ENCODE assay signal across 20 mouse cellular contexts in genomic region chr16:26723952-26724747, GRCm38 (mm10).
DNase-seq lines count a peak whose midpoint lies in the region; ATAC-seq and TF ChIP-seq lines count a peak whose summit lies in the region.
"Had no signal": no experiment of that assay in that cellular context is flagged by ENCODE, and none has a peak within 500 bp of the region (broad histone marks: within the 10 kb centered on the region; RNA-seq: fewer than 3 reads in every experiment).

No protein-coding gene starts in this region.

- no peak for TF ChIP-seq POLR2A in liver, adult 2 months (IDR thresholded peaks at IDR 0.05; ENCODE audit: extremely low read depth, insufficient read depth, low read length)
- TF ChIP-seq POLR2A in heart, adult 2 months (IDR thresholded peaks at IDR 0.05; ENCODE audit: insufficient read depth, low read depth, low read length), result no peak

- H3K9me3 ChIP-seq in liver, embryonic 11.5 days (ENCODE audit: control insufficient read depth, low read length), result no peaks in the 10 kb centered on the region
- H3K9me3 ChIP-seq in embryonic facial prominence, embryonic 14.5 days (ENCODE audit: control insufficient read depth, low read length), result no peaks in the 10 kb centered on the region
- H3K9me3 ChIP-seq: heart, embryonic 15.5 days; hindbrain, embryonic 10.5 days; liver, embryonic 15.5 days had no signal

- no peak for ATAC-seq in liver, embryonic 11.5 days (replicated peaks; ENCODE audit: low FRiP score)
- ATAC-seq in embryonic facial prominence, embryonic 14.5 days (ENCODE audit: low read depth), result no peak
- ATAC-seq in megakaryocyte progenitor cell, adult 5-6 weeks (replicated peaks; ENCODE audit: poor library complexity), result peak; percentile 63
- ATAC-seq: forebrain, embryonic 14.5 days had no signal

- no peak for TF ChIP-seq CTCF in liver, adult 2 months (IDR thresholded peaks at IDR 0.05; ENCODE audit: low read depth, low read length)
- no peak for TF ChIP-seq CTCF in heart, adult 2 months (IDR thresholded peaks at IDR 0.05)

- peak; percentile 50 for DNase-seq in liver, adult 2 months (ENCODE audit: extremely low read depth, low read depth, low spot score)
- DNase-seq in liver, embryonic 11.5 days (ENCODE audit: low spot score), result no peak
- peak; percentile 18 for DNase-seq in adipocyte (ENCODE audit: low spot score)
- DNase-seq in embryonic facial prominence, embryonic 14.5 days (ENCODE audit: low spot score), result peak; percentile 86
- no peak for DNase-seq in natural killer cell, adult 2 months (ENCODE audit: low spot score in 2 of 2)
- no peak for DNase-seq in heart, adult 2 months
- DNase-seq: cerebellum, adult 11-12 months; cerebellum, postnatal 25 days; kidney, adult 8-10 months; kidney, postnatal 36 days; lung, postnatal 14 days; retina, postnatal 1 day; spleen, adult 18-20 months; thymus, adult 18-20 months had no signal

- H3K27me3 ChIP-seq in liver, adult 2 months (ENCODE audit: control insufficient read depth, insufficient read depth, low read length), result no peaks in the 10 kb centered on the region
- H3K27me3 ChIP-seq in liver, embryonic 11.5 days (replicated peaks; ENCODE audit: control insufficient read depth, insufficient read depth, low read length), result no peaks in the 10 kb centered on the region
- no peaks in the 10 kb centered on the region for H3K27me3 ChIP-seq in embryonic facial prominence, embryonic 14.5 days (replicated peaks; ENCODE audit: control insufficient read depth, insufficient read depth, low read length)
- H3K27me3 ChIP-seq in heart, adult 2 months (ENCODE audit: control insufficient read depth, insufficient read depth, low read length), result no peaks in the 10 kb centered on the region
- H3K27me3 ChIP-seq: heart, embryonic 15.5 days; liver, embryonic 15.5 days had no signal

- H3K27ac ChIP-seq in liver, adult 2 months (replicated peaks; ENCODE audit: insufficient read depth, low read depth, low read length), result no peak overlapping the region
- H3K27ac ChIP-seq in liver, embryonic 11.5 days (ENCODE audit: low read depth, low read length), result no peak overlapping the region
- peak overlapping the region; percentile 55; the same call in 1 of the 2 replicates for H3K27ac ChIP-seq in embryonic facial prominence, embryonic 14.5 days (replicated peaks; ENCODE audit: low read depth, low read length)
- H3K27ac ChIP-seq in heart, adult 2 months, result no peak overlapping the region
- H3K27ac ChIP-seq: heart, embryonic 15.5 days; hindbrain, embryonic 10.5 days; liver, embryonic 15.5 days had no signal

- no peak overlapping the region for H3K9ac ChIP-seq in liver, adult 2 months (ENCODE audit: low read depth, low read length)
- H3K9ac ChIP-seq in liver, embryonic 11.5 days (ENCODE audit: low read depth, low read length), result no peak overlapping the region
- H3K9ac ChIP-seq in embryonic facial prominence, embryonic 14.5 days (ENCODE audit: low read depth, low read length), result no peak overlapping the region
- no peak overlapping the region for H3K9ac ChIP-seq in heart, adult 2 months (ENCODE audit: low read depth, low read length)
- H3K9ac ChIP-seq: heart, embryonic 15.5 days; liver, embryonic 15.5 days had no signal

- no peak overlapping the region for H3K4me3 ChIP-seq in liver, adult 2 months (ENCODE audit: insufficient read depth, low read depth, low read length)
- H3K4me3 ChIP-seq in liver, embryonic 11.5 days (ENCODE audit: low read depth, low read length), result no peak overlapping the region
- no peak overlapping the region for H3K4me3 ChIP-seq in embryonic facial prominence, embryonic 14.5 days (ENCODE audit: low read depth, low read length)
- no peak overlapping the region for H3K4me3 ChIP-seq in heart, adult 2 months
- H3K4me3 ChIP-seq: heart, embryonic 15.5 days; hindbrain, embryonic 10.5 days; liver, embryonic 15.5 days had no signal

- H3K4me1 ChIP-seq in liver, adult 2 months (ENCODE audit: control insufficient read depth, insufficient read depth, low read length), result peaks cover 4% of the 10 kb centered on the region
- H3K4me1 ChIP-seq in liver, embryonic 11.5 days (replicated peaks; ENCODE audit: control insufficient read depth, insufficient read depth, low read length), result no peaks in the 10 kb centered on the region
- H3K4me1 ChIP-seq in embryonic facial prominence, embryonic 14.5 days (ENCODE audit: control insufficient read depth, insufficient read depth, low read length), result peaks cover 4% of the 10 kb centered on the region; the same call in 1 of the 2 replicates
- H3K4me1 ChIP-seq in heart, adult 2 months (ENCODE audit: control insufficient read depth, insufficient read depth, low read length), result no peaks in the 10 kb centered on the region
- H3K4me1 ChIP-seq: heart, embryonic 15.5 days; hindbrain, embryonic 10.5 days; liver, embryonic 15.5 days had no signal

- H3K36me3 ChIP-seq in liver, adult 2 months (ENCODE audit: control insufficient read depth, insufficient read depth, low read length), result peaks cover 18% of the 10 kb centered on the region
- no peaks in the 10 kb centered on the region for H3K36me3 ChIP-seq in liver, embryonic 11.5 days (ENCODE audit: control insufficient read depth, insufficient read depth, low read length)
- no peaks in the 10 kb centered on the region for H3K36me3 ChIP-seq in embryonic facial prominence, embryonic 14.5 days (ENCODE audit: control insufficient read depth, insufficient read depth, low read length)
- no peaks in the 10 kb centered on the region for H3K36me3 ChIP-seq in heart, adult 2 months (ENCODE audit: control insufficient read depth, insufficient read depth, low read length)
- H3K36me3 ChIP-seq: heart, embryonic 15.5 days; hindbrain, embryonic 10.5 days; liver, embryonic 15.5 days had no signal

- no peak for TF ChIP-seq EP300 in heart, adult 2 months (IDR thresholded peaks at IDR 0.05; ENCODE audit: insufficient read depth, low read depth, low read length)

- no peaks in the 10 kb centered on the region; the same call in 1 of the 2 replicates for H3K79me2 ChIP-seq in liver, adult 2 months (ENCODE audit: control insufficient read depth, insufficient read depth, low read length)
- no peaks in the 10 kb centered on the region for H3K79me2 ChIP-seq in heart, adult 2 months (replicated peaks; ENCODE audit: control insufficient read depth, insufficient read depth, low read length)

- intact Hi-C loops in heart, adult 2 months (cut with DNase I), result no loop called here

- WGBS in liver, adult 2 months, result 63% methylated on average over 5 of the region's 5 CpGs
- 73% methylated on average over 5 of the region's 5 CpGs for WGBS in liver, embryonic 11.5 days
- 34% methylated on average over 5 of the region's 5 CpGs for WGBS in embryonic facial prominence, embryonic 14.5 days
- 53% methylated on average over 5 of the region's 5 CpGs for WGBS in heart, adult 2 months

- no peak overlapping the region for H3K4me2 ChIP-seq in liver, embryonic 11.5 days
- no peak overlapping the region for H3K4me2 ChIP-seq in embryonic facial prominence, embryonic 14.5 days (ENCODE audit: low read depth, low read length)
- H3K4me2 ChIP-seq: heart, embryonic 15.5 days; liver, embryonic 15.5 days; midbrain, embryonic 11.5 days had no signal

Comparison
In these comparisons a context has a peak if more than half of its experiments do, and no peak if none do; other contexts are left out.
1. DNase-seq: peak in liver, adult 2 months (single experiment), adipocyte (single experiment) and embryonic facial prominence, embryonic 14.5 days (single experiment); none in liver, embryonic 11.5 days (single experiment), natural killer cell, adult 2 months (0 of 2) and heart, adult 2 months (0 of 2).